Mouse (Mus musculus): Measurements from ENCODE around the gene Snx32.

The Snx32 gene

GRCm38 (mm10) chr19:5457746-5458442, 52.4 kb downstream of the Snx32 start, which contains the start of gene Ccdc85b:
Gene Ccdc85b (minus strand): TSS chr19:5457894.
- no peak for DNase-seq (ENCODE audit: low spot score)

- DNase-seq (ENCODE audit: low spot score), result peak; percentile 94
Measured at GRCm38 (mm10) chr19:5456922-5457745, 53.2 kb downstream of the Snx32 start.

- no peak for DNase-seq (ENCODE audit: low spot score)
Measured at GRCm38 (mm10) chr19:5456241-5456921, 54.0 kb downstream of the Snx32 start.

- no peak for DNase-seq (ENCODE audit: low spot score)
Measured at GRCm38 (mm10) chr19:5455568-5455967, 54.8 kb downstream of the Snx32 start.

- DNase-seq (ENCODE audit: low spot score), result no peak
Measured at GRCm38 (mm10) chr19:5455037-5455436, 55.3 kb downstream of the Snx32 start.

GRCm38 (mm10) chr19:5451766-5452165, 58.6 kb downstream of the Snx32 start:
- DNase-seq (ENCODE audit: low spot score), result no peak

GRCm38 (mm10) chr19:5449673-5450072, 60.7 kb downstream of the Snx32 start:
- no peak for DNase-seq (ENCODE audit: low spot score)

GRCm38 (mm10) chr19:5448354-5449150, 61.8 kb downstream of the Snx32 start:
- DNase-seq (ENCODE audit: low spot score), result no peak

- DNase-seq (ENCODE audit: low spot score), result peak; percentile 76
Measured at GRCm38 (mm10) chr19:5447515-5448353, 62.6 kb downstream of the Snx32 start, which contains the start of gene Fosl1. Gene Fosl1 (plus strand): TSS chr19:5447547.

GRCm38 (mm10) chr19:5445747-5446146, 64.6 kb downstream of the Snx32 start:
- no peak for DNase-seq (ENCODE audit: low spot score)

- DNase-seq (ENCODE audit: low spot score), result no peak
Measured at GRCm38 (mm10) chr19:5444954-5445353, 65.4 kb downstream of the Snx32 start.

GRCm38 (mm10) chr19:5444371-5444908, 65.9 kb downstream of the Snx32 start:
- no peak for DNase-seq (ENCODE audit: low spot score)
